Mouse (Mus musculus): ENCODE data around the gene Fam219b. TPM values are rescaled to one million over a fixed set of nuclear protein-coding genes. Genes with fewer than 3 reads are reported as not detected.
A peak's percentile ranks its signal among the peaks of the same experiment; 100 is the strongest.

Gene Fam219b
- polyA plus RNA-seq, 1 experiment = 9.5 TPM

DNA sequence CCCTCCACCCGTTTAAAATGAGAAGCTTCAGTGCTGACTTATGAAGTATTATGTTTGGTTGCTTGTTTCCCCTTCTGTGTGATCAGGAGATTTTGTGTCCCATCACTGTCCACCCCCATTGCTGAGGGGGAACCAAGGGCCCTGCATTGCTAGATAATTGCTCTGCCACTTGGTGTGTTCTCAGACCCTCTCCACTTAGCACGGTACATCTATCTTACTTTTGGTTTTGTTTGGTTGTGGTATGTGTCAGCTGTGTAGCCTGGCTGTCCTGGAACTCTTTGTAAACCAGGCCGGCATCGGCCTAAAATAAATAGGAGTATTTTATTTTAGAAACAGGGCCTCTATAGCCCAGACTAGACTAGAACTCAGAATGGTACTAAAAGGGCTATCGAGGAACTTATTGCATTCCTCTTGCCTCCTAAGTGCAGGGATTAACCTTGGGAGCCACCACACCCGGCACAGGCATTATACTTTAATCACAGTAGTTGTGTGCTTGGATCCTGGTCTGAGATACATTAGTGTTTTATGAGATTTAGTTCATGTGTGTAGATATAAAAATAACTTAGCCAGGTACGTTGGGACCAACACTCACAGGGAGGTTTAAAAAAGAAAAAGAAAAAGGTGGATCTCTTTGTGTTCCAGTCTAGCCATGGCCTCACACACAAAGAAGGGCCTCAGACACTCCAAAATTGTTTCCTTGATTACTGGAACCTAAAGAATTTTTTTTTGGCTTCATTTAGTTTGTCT is 15.0 kb upstream of the Fam219b start:
- Histone ChIP-seq H3K4me3 (ENCODE audit: insufficient read depth, low read length) (peak overlapping the region; percentile 85), H3K4me1 (ENCODE audit: control insufficient read depth, insufficient read depth, low read length) (peaks cover 5% of the 10 kb centered on the region; the same call in 1 of the 2 replicates), H3K27ac (ENCODE audit: insufficient read depth, low read length) (0 out of 2 replicates have a peak overlapping the region, but pooled peaks have one; percentile 99)
- TF ChIP-seq POLR2A (IDR thresholded peaks at IDR 0.05; ENCODE audit: extremely low read depth, insufficient read depth, low read length) (no peak), CTCF (IDR thresholded peaks at IDR 0.05; ENCODE audit: extremely low read depth, insufficient read depth, low read length) (no peak)

DNA sequence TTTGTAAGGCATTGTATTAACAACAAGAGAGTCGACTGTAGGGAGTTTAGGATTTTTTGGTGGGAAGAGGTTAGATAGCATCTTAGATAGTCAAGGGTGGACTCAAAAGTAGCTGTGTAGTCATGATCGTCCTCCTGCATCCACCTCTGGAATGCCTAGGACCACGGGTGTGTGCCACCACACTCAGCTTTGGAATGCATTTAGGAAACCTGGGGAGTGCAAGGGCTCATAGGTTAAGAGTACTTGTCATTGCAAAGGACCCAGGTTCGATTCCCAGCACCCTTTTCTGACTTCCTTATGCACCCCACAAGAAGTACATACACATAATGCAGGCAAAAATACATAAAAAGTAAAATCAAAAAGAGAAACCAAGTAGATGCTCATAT is 14.5 kb upstream of the Fam219b start:
- H3K27ac ChIP-seq (ENCODE audit: insufficient read depth, low read length) = no peak overlapping the region
- TF ChIP-seq POLR2A (IDR thresholded peaks at IDR 0.05; ENCODE audit: extremely low read depth, insufficient read depth, low read length) = no peak
- TF ChIP-seq CTCF (IDR thresholded peaks at IDR 0.05; ENCODE audit: extremely low read depth, insufficient read depth, low read length) = no peak
- peaks cover 5% of the 10 kb centered on the region; the same call in 1 of the 2 replicates for H3K4me1 ChIP-seq (ENCODE audit: control insufficient read depth, insufficient read depth, low read length)
- H3K4me3 ChIP-seq (ENCODE audit: insufficient read depth, low read length) = peak overlapping the region; percentile 85; the same call in 1 of the 2 replicates

DNA sequence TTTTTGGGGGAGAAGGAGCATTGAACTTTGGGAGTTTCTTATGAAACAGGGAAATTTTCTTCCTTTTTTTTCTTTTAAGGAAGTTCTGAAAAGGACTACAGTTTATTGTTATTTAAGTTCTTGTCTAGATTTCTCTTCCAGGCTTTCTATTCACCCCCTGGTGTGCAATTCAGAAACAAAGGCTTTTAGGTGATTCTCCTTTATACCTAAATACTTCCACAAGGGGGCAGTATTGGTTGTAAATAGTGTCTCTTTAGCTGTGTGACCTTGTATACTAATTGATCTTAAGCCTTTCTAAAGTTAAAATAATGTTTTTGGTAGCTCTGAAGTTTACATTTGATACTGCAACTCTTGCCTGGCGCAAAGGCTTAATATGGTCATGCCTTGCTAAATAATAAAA is 13.6 kb upstream of the Fam219b start:
- Histone ChIP-seq H3K4me1 (ENCODE audit: control insufficient read depth, insufficient read depth, low read length) (peaks cover 5% of the 10 kb centered on the region; the same call in 1 of the 2 replicates), H3K27ac (ENCODE audit: insufficient read depth, low read length) (no peak overlapping the region), H3K4me3 (ENCODE audit: insufficient read depth, low read length) (no peak overlapping the region; the same call in 1 of the 2 replicates)
- TF ChIP-seq POLR2A (IDR thresholded peaks at IDR 0.05; ENCODE audit: extremely low read depth, insufficient read depth, low read length) (no peak), CTCF (IDR thresholded peaks at IDR 0.05; ENCODE audit: extremely low read depth, insufficient read depth, low read length) (no peak)

DNA sequence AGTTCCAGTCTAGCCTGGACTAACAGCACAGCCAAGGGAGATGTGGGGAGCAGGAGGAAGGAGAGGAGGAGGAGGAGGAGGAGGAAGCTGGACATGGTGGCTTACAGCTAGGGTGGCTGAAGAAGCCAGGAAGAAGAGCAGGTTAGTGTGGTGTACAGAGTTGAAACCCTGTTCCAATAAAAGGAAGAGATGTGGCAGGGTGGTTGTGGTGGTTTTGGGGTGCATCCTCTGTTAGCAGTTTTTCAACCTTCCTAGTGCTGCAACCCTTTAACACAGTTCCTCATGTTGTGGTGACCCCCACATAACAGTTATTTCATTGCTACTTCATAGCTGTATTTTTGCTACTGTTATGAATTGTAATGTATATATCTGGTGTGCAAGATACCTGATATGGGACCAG is 12.9 kb upstream of the Fam219b start:
- Histone ChIP-seq H3K27ac (ENCODE audit: insufficient read depth, low read length) (no peak overlapping the region), H3K4me1 (ENCODE audit: control insufficient read depth, insufficient read depth, low read length) (peaks cover 5% of the 10 kb centered on the region; the same call in 1 of the 2 replicates), H3K4me3 (ENCODE audit: insufficient read depth, low read length) (no peak overlapping the region)
- no peak for TF ChIP-seq POLR2A (IDR thresholded peaks at IDR 0.05; ENCODE audit: extremely low read depth, insufficient read depth, low read length)
- no peak for TF ChIP-seq CTCF (IDR thresholded peaks at IDR 0.05; ENCODE audit: extremely low read depth, insufficient read depth, low read length)

DNA sequence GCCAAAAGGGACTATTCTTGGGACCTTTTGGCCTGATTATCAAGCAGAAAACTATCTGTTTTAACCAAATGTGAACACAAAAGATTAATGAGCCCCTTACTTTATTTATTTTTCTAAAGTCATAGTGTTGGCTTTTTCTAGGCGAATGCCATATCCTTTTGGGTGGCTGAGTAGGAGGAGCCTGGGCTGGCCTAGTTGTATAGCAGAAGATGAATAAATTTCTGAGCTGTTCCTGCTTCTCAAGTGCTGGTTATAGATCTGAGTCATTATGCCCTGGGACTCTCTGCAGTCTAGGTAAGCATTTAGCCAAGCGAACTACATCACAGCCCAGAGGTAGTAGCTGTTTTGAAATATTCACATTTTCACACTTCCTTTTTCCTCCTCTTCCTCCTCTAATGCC is 11.8 kb upstream of the Fam219b start:
- Histone ChIP-seq H3K4me3 (ENCODE audit: insufficient read depth, low read length) (no peak overlapping the region), H3K4me1 (ENCODE audit: control insufficient read depth, insufficient read depth, low read length) (peaks cover 5% of the 10 kb centered on the region; the same call in 1 of the 2 replicates), H3K27ac (ENCODE audit: insufficient read depth, low read length) (no peak overlapping the region)
- TF ChIP-seq CTCF (IDR thresholded peaks at IDR 0.05; ENCODE audit: extremely low read depth, insufficient read depth, low read length) (no peak), POLR2A (IDR thresholded peaks at IDR 0.05; ENCODE audit: extremely low read depth, insufficient read depth, low read length) (no peak)

DNA sequence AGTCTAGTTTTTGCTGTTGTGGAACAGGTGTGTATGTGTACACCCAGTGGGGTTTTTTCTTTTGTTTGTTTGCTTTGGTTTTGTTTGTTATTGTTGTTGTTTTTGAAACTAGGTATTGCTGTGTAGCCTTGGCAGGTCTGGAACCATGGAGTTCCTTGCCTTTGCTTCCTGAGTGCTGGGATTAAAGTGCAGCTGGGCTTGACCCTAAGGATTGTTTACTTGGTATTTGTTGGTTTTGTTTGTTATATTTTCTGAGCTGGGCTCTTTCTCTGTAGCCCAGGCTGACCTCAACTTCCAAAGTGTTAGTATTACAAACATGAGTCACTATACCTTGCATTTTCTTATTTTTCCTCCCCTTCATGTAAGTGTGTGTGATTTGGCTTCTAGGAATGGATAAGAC is 10.9 kb upstream of the Fam219b start:
- no peak for TF ChIP-seq POLR2A (IDR thresholded peaks at IDR 0.05; ENCODE audit: extremely low read depth, insufficient read depth, low read length)
- no peak for TF ChIP-seq CTCF (IDR thresholded peaks at IDR 0.05; ENCODE audit: extremely low read depth, insufficient read depth, low read length)
- Histone ChIP-seq H3K27ac (ENCODE audit: insufficient read depth, low read length) (no peak overlapping the region), H3K4me1 (ENCODE audit: control insufficient read depth, insufficient read depth, low read length) (peaks cover 5% of the 10 kb centered on the region; the same call in 1 of the 2 replicates), H3K4me3 (ENCODE audit: insufficient read depth, low read length) (no peak overlapping the region)

DNA sequence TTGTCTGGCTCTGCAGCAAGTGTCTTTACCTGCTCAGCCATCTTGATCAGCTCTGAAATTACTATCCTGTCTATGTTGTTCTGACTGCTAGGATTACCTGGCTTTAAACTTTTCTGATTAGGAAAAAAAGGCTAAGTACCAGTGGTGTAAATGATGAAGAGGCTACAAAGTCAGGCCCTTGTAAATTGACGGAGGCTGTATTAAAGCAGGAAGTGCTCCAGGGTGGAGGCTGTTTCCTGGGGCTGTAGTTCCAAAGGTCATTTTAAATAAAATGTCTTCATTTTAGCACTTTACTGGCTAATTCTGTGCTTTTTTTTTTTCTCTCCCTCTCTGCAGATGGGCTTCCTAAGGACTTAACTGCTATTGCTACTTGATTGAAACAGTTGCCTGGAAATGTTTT is 5.4 kb upstream of the Fam219b start:
- H3K4me1 ChIP-seq (ENCODE audit: control insufficient read depth, insufficient read depth, low read length) = peaks cover 2% of the 10 kb centered on the region; the same call in 1 of the 2 replicates
- H3K4me3 ChIP-seq (ENCODE audit: insufficient read depth, low read length) = no peak overlapping the region
- no peak overlapping the region for H3K27ac ChIP-seq (ENCODE audit: insufficient read depth, low read length)
- TF ChIP-seq CTCF (IDR thresholded peaks at IDR 0.05; ENCODE audit: extremely low read depth, insufficient read depth, low read length) (no peak), POLR2A (IDR thresholded peaks at IDR 0.05; ENCODE audit: extremely low read depth, insufficient read depth, low read length) (no peak)

DNA sequence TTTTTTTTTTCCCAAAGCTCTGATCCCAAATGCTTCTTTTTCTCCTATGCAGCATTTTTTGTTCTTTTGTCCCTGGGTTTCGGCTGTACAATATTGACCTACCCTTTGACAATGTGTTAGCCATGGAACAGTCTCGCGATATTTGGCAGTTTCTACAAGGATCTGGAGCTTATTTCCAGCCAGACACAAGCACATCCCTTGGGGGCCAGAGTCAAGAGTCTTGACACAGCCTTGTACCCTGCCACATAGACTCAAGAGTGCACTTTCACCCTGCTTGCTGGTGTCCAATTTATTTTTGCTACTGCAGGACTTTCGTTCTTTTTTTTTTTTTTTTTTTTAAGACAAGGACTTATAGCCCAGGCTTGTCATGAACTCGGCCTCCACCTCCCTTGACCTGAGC is 966 bp upstream of the Fam219b start:
- Histone ChIP-seq H3K4me3 (ENCODE audit: insufficient read depth, low read length) (0 out of 2 replicates have a peak overlapping the region, but pooled peaks have one; percentile 74), H3K4me1 (ENCODE audit: control insufficient read depth, insufficient read depth, low read length) (peaks cover 6% of the 10 kb centered on the region), H3K27ac (ENCODE audit: insufficient read depth, low read length) (no peak overlapping the region)
- TF ChIP-seq POLR2A (IDR thresholded peaks at IDR 0.05; ENCODE audit: extremely low read depth, insufficient read depth, low read length) = no peak

DNA sequence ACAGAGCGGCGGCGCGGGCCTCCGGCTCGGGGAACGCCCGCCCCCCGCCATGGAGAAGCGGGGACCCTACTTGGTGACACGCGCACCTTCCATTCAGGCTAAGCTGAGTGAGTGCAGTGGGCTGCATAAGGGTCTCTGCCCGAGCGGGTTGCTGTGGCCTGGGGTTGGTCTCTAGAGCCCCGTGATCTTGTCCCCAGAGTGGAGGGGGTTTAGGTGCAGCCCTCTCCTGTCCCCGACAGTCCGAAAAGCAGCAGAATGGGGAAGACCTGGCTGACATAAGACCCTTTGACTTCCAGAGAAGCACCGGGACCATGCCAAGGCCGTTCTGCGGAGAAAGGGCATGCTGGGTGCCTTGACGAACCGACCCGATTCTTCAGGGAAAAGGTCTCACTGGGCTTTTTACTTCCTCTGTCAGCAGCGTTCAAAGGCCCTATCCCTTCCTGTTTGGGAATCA is 427 bp downstream of the Fam219b start:
- no peak for TF ChIP-seq CTCF (IDR thresholded peaks at IDR 0.05; ENCODE audit: extremely low read depth, insufficient read depth, low read length)
- TF ChIP-seq POLR2A (IDR thresholded peaks at IDR 0.05; ENCODE audit: extremely low read depth, insufficient read depth, low read length) = no peak
- H3K4me3 ChIP-seq (ENCODE audit: insufficient read depth, low read length) = peak overlapping the region; percentile 74
- H3K27ac ChIP-seq (ENCODE audit: insufficient read depth, low read length) = peak overlapping the region; percentile 56; the same call in 1 of the 2 replicates
- H3K4me1 ChIP-seq (ENCODE audit: control insufficient read depth, insufficient read depth, low read length) = peaks cover 6% of the 10 kb centered on the region

DNA sequence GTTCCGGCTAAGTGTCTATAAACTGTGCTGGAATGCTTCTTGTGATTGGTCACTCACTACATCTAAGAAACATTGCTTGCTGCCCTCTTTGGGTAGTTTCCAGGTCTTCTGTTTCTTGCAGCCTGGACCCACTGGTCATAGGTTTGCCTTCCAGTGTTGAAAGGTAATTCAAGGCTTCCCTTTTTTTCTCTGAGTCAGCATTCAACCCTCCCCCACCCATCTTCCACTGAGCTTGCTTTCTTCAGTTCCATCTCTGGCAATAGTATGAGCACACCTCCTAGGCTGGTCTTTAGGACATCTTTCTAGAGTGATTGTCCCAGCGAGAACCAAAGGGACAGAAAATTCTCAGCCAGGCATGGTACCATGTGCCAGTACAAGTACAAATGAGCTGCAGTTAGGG is 2.2 kb downstream of the Fam219b start:
- Histone ChIP-seq H3K4me3 (ENCODE audit: insufficient read depth, low read length) (no peak overlapping the region), H3K27ac (ENCODE audit: insufficient read depth, low read length) (no peak overlapping the region), H3K4me1 (ENCODE audit: control insufficient read depth, insufficient read depth, low read length) (peaks cover 9% of the 10 kb centered on the region)
- TF ChIP-seq POLR2A (IDR thresholded peaks at IDR 0.05; ENCODE audit: extremely low read depth, insufficient read depth, low read length) = no peak
- TF ChIP-seq CTCF (IDR thresholded peaks at IDR 0.05; ENCODE audit: extremely low read depth, insufficient read depth, low read length) = no peak

All from cortical plate, adult 2 months (tissue).